Mouse (Mus musculus) embryo, embryonic 11 days (tissue): Measurements from ENCODE around the gene Dync2h1.
"Not testable (repeated sequence)": the region's sequence is repeated elsewhere in the genome, so short reads cannot be mapped to it uniquely, and the experiment has no call there.

Source experiments
- DNase-seq: peaks from one replicate; pipeline ENCODE4 v3.0.0-alpha.2; 2015

The Dync2h1 gene

DNA sequence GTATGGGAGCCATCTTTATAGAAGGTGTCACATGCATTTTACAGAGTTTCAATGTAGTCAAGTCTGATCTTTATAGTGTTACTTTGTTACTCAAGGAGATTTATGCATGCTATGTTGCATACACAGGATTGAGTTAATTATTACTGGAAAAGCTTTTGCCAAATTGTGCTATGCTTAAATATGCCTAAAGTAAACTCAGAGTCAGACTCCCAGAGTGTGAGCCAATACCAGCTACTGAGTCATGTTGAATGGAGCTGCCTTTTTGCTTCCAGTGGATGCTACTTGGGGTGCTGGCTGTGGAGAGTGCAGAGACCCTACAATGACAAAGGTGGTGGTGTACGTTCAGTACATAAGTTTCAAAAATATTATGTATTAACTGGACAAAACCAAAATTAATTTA is 169.5 kb downstream of the Dync2h1 start:
- DNase-seq, result no peak

DNA sequence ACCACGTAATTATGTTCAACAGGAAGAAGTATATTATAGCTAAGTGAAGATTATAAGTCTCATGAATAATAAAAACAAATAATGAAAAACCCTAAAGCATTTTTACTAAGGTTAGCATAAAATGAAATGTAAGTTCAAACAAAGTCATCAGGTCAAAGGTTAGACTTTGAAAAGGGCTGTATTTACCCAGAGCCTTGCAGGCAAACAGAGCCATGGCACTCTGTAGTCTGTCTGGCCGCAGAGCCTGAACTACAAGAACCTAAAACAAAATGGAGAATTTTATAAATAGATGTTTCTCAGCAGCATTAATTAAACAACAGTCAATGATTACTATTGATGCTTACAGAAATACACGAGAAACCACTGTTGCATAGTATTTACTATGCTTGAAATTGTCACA is 174.5 kb downstream of the Dync2h1 start:
- DNase-seq, result no peak

DNA sequence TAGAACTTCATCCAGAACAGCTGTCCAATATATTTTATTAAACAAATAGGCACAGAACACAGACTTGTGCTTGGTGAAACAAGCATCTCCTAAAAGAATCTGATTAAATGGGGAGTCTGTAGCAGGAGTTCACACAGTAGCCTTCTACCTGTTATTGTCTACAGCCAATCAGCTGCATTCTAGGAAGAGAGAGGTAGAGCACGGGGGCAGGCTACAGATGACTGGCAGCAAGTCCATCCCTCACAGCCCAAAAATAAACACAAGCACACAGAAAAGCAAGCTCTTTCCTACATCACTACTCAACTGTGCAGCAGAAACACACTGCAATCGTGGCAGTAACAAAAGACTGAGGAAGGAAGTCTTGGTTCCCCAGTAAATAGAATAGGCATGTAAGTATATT is 189.4 kb downstream of the Dync2h1 start:
- DNase-seq, result no peak

DNA sequence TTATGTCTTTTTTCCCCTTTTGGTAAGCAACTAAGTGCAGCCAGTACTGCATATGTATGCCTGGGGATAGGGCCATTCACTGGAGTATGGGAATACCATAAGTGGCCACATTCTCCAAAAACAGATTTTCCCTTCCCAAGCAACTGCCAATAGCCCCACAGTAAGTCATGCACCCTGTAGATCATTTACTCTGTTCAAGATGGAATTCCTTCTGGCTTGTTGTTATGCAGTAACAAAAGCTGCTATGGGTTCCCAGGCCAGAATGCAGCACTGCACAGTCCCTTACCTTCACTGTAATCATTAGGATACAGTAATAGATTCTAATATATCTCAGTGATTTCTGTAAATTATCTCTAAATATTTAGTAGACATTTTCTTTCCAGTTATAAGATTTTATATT is 190.0 kb downstream of the Dync2h1 start:
- no peak for DNase-seq

DNA sequence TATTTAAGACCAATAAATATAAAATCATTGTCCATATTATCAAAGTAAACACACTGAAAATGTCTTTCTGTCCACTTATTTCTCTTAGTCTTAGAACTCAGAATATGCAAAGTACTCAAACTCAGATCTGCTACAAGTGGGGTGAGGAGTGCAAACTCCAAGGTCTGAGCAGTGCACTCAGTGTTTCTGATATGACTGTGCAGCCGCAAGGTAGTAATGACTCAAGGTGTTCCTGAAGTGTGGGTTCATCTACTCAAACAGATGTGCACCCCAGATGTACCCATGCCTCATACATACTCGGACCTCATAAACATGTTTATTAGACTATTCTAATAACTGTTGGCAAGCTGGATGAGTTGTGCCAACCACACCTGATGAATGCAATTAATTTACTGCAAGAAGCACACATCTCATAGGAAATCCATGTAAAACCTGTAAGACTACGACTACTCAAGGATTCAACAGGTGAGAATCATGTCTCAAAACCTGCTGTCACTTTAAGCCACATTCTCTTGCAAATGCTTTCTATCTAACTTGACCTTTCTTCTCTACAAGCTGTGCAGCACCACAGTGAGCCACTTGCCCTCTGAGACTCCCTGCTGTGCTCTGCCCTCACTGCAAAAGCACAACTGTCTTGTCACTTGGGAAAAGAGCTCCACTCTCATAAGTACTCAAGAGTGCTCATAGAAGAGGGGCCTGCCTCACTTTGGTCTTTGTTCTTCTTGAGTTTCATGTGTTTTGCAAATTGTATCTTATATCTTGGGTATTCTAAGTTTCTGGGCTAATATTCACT is 195.2 kb downstream of the Dync2h1 start:
- no peak for DNase-seq

DNA sequence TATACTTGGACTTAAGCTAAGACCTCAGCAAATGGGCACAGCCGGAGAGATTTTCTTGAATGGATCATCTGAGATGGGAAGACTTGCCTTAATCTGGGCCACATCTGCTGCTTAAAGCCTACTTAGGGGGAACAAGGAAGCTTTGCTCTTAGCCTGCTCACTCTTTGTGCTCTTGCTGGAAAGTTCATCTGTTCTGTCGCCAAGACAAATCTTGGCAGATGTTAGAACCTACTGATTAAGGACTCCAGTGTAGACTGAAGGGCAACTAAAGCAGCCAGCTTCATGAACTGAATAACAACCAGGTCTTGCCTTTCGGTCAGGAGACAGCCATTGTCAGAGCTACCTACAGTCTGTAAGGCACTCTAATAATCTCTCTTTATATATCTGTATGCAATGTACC is 198.1 kb downstream of the Dync2h1 start:
- no peak for DNase-seq

DNA sequence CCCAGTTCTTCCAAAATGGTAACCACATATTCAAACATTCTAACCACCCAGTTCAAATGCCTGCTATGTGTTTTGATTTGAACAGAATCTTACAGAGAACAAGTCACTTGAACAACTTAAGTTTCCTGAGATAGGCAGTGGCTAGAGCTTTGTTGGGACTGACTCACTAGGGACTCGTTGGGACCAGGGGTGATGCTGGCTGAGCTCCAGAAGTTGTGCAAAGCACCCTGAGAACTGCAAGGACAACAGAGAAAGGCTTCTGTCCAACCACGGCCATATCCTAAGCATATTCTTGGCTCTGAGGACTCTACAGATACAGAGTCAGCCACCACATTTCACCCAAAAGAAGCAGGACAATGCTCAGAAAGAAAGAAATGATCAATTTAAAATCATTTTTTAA is 215.1 kb downstream of the Dync2h1 start:
- no peak for DNase-seq

DNA sequence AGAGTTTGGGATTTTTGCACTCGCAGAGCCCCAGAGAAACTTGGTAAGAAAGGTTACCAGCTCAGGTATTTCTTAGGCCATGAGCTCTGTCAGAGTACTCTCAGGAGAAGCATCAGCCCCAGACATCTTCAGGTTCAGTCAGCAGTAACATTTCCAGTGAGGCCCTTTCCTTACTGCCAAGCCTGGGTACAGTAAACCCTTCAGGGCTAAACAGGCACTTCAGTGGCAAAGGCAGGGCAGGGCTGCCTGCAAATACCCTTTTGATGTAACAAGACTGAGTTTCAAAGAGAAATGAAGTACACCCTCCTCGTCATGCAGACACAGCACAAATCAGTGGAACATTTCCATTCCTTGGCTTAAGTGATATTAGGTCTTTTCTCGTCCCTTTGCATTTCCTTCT is 219.2 kb downstream of the Dync2h1 start:
- DNase-seq, result no peak

DNA sequence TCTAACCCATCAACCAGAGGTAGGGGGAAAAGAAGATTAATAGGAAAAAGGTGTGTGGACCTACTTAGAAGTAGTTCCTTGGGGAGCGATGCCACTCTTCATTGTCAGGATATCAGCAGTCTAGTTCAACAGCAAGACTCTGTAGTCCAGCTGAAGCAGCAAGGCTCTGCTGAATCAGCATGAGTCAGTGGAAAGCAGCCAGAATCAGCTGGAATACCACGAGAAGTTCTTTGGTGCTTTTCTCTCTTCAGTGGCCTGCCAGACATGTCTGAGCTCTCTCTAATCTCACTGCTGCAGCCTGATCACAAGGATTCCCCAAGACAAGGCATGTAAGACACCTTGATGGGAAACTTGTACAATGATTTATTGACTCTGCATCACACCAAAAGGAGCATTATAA is 225.9 kb downstream of the Dync2h1 start:
- peak; percentile 1 for DNase-seq

DNA sequence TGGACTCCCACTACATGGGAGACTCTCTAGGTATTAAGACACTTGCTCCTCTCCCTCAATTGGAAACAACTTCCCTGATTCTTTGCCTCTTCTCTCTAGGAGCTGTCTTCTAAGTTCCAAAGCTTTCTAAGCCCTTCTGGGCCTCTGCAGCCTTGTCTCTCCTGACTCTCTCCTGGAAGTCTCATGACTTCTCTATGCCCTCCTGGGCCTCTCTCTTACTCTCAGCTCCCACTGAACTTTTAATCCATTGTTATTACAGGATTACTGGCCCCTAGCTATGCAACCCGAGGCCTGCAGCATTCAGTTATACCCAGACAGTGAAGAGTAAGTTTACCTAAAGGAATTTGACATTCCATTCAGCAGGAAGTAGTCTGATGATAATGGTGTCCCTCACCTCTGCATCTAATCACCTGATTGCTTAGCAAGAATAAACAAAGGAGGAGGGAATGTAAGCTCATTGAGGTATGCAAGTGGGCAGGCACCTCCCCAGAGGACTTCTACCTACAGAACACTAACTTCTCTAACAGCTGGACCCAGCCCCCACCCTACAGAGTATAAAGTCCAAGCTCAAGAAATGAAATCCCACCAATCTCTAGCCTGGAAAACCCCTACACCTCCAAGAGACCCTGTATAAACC is 256.7 kb downstream of the Dync2h1 start:
- no peak for DNase-seq

DNA sequence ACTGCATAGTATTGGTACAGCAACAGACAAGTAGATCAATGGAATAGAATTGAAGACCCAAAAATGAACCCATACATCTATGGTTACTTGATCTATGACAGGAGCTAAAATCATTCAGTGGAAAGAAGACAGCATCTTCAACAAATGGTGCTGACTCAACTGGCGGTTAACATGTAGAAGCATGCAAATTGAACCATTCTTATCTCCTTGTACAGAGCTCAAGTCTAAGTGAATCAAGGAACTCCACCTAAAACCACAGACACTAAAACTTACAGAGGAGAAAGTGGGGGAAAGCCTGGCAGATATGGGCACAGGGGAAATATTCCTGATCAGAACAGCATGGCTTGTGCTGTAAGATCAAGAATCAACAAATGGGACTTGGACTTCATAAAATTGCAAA is 270.8 kb downstream of the Dync2h1 start:
- DNase-seq, result no peak

DNA sequence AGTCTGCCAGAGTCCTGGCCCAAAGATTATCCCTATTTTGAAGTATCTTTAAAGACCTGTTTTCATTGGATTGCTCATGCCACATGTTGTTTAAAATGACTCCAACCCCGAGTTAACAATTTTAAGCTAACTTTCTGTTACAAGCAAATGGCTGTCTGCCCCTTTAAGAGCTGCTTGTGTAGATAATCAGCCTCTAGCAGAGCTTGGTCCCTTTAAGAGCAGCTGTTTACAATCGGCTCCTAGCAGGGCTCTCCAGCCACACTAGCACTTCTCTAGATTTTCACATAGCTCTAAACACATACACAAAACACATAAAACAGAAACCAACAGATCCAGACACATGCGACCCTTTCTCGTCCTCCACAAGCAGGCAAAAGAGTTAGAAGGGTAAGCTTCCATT is 273.7 kb downstream of the Dync2h1 start:
- DNase-seq, result not testable (repeated sequence)

DNA sequence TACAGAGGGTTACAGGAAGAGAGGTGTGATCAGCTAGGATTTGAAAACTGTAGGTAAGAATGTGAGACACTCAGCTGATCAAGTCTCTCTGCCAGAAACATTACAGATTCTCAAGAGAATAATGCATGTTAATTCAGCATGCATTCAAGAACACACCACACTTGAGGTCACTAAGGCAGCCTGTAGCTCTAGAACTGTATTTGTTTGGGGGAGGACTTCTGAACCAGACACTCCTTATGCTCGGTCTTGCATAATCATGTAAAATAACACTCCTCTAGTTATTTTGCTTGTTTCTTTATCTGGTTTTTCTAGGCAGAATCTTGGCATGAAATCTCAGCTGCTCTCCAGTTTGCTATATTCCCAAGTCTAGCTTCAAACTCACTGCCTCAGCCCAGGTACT is 282.6 kb downstream of the Dync2h1 start:
- DNase-seq, result no peak

DNA sequence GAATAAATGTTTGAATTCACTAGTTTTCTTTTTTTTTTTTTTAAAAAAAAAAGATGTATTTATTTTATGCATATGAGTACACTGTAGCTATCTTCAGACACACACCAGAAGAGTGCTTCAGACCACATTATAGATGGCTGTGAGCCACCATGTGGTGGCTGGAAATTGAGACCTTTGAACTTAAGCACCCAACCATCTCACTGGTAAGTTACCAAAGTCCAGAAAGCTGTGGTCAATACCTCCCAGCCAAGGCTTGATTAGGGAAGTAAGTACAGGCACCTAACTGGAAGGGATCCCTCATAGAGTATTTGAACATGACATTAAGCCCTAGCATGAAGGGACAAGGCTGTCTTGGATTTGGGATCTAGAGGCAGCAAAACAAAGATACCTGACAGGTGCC is 292.9 kb downstream of the Dync2h1 start:
- no peak for DNase-seq

DNA sequence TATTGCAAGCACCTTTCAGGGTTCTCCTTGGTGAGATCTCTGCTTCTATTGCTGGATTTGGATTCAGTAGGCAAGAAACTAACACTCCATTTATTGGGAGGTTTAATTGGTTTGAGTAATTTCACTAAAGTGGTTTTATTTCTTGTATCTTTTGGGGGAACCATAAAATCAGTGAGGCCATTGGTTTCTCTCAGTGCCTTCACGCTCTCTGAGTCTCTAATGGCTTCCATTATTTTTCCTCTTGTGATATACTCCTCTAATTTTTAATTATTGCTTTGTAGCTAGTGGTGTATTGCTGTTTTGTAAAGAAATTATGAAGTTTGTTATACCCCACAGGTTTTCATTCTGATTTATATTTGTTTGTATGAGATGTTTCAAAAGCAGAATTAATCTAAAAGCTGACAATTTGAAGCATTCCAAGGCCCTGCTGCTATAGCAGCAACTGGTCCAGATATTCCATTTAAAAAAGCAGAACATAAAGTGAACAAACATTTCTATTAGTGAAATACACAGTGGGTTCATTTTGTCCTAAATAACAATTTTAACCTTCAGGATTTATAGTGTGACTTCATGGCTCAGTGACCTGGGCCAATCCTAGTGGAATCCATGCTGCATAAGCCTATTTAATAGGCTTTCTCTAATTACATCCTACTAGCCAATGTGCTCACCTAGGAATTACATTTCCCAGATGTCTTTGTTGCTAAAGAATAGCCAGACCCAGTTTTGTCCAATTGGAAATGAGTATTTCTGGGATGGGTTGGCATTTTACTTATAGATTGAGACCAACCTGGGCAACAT is 302.9 kb downstream of the Dync2h1 start:
- no peak for DNase-seq
